Mouse (Mus musculus): ENCODE results near the gene Shisa9.

- TF ChIP-seq POLR2A (IDR thresholded peaks at IDR 0.05; ENCODE audit: control insufficient read depth, low read depth, low read length) (no peak), CTCF (IDR thresholded peaks at IDR 0.05; ENCODE audit: control insufficient read depth, insufficient read depth, insufficient replicate concordance, low read depth, low read length) (no peak)
Measured at GRCm38 (mm10) chr16:12076700-12077099, 92.8 kb downstream of the Shisa9 start.

Measured in testis, adult 2 months (tissue).